Mouse (Mus musculus): ENCODE measurements around the gene Prkca.

- TF ChIP-seq CTCF (IDR thresholded peaks at IDR 0.05 in 2 of 3, conservative IDR thresholded peaks at IDR 0.05 in 1 of 3; ENCODE audit: control insufficient read depth in 1 of 3, insufficient read depth in 1 of 3, low read depth in 2 of 3, low read length in 3 of 3, poor library complexity in 1 of 3, severe bottlenecking in 1 of 3) (peak; percentile 58 to 72 (median 62)), SIN3A (IDR thresholded peaks at IDR 0.05; ENCODE audit: low read length) (no peak), CHD2 (IDR thresholded peaks at IDR 0.05; ENCODE audit: low read length) (no peak), GATA1 (IDR thresholded peaks at IDR 0.05; ENCODE audit: low read depth, low read length) (no peak), NRF1 (IDR thresholded peaks at IDR 0.05; ENCODE audit: insufficient read depth, low read depth, low read length, poor library complexity, severe bottlenecking) (no peak)
Measured at GRCm38 (mm10) chr11:108135407-108136159, 208.1 kb downstream of the Prkca start.

Data from MEL (cell line).